Mouse (Mus musculus) forebrain, embryonic 13.5 days (tissue): Measurements from ENCODE around the gene Lrrk1. TPM values are rescaled to one million over a fixed set of nuclear protein-coding genes. Genes with fewer than 3 reads are reported as not detected.

Experiments
- ATAC-seq: fragments of 200-750 bp; cut with Nextera tagmentation; 2 replicates; pipeline ENCODE4 v1.8.0; 2017
- H3K27ac ChIP-seq: fragments of 300-500 bp; sonication (generic); 2 replicates; pipeline ENCODE4 v1.5.1; 2015; ENCODE audit warnings: inconsistent platforms, mild to moderate bottlenecking, moderate library complexity
- H3K27me3 ChIP-seq: fragments of 300-500 bp; sonication (generic); 2 replicates; pipeline ENCODE4 v1.6.1; 2015; ENCODE audit warnings: mild to moderate bottlenecking, inconsistent platforms
- H3K36me3 ChIP-seq: fragments of 300-500 bp; sonication (generic); 2 replicates; pipeline ENCODE4 v1.6.1; 2015; ENCODE audit warnings: mild to moderate bottlenecking, inconsistent platforms; ENCODE audit not compliant: poor library complexity, severe bottlenecking
- H3K4me1 ChIP-seq: fragments of 300-500 bp; sonication (generic); 2 replicates; pipeline ENCODE4 v1.6.1; 2015; ENCODE audit warnings: inconsistent platforms
- H3K4me2 ChIP-seq: fragments of 300-500 bp; sonication (generic); 2 replicates; pipeline ENCODE4 v1.6.1; 2015; ENCODE audit warnings: inconsistent platforms, mild to moderate bottlenecking, moderate library complexity
- H3K4me3 ChIP-seq: fragments of 300-500 bp; sonication (generic); 2 replicates; pipeline ENCODE4 v1.5.1; 2015; ENCODE audit warnings: mild to moderate bottlenecking, inconsistent platforms
- H3K9ac ChIP-seq: fragments of 300-500 bp; sonication (generic); 2 replicates; pipeline ENCODE4 v1.6.1; 2015; ENCODE audit warnings: mild to moderate bottlenecking, inconsistent platforms
- H3K9me3 ChIP-seq: fragments of 300-500 bp; sonication (generic); replicated peaks from 2 replicates; pipeline ENCODE4 v1.6.1; 2016; ENCODE audit warnings: inconsistent platforms
- WGBS: fragments of 180-500 bp; shearing (Covaris S2); methylation state at CpG from one replicate; pipeline ENCODE4 v1.1.7; 2015; 5-methylcytosine and 5-hydroxymethylcytosine counted together
- polyA plus RNA-seq: library from polyadenylated mRNA; unstranded; fragments of >200 nt; fragmentation: Nextera tagmentation; extraction: Ambion mirVana; gene quantifications from 2 replicates; pipeline ENCODE4 v1.2.1, GENCODE M21; 2015

Lrrk1 gene
- polyA plus RNA-seq, 1 experiment from 2014 or later, result 2.0 TPM

GRCm38 (mm10) chr7:66257232-66257631 lies 130.9 kb downstream of the Lrrk1 start:
- Histone ChIP-seq H3K27ac (no peak overlapping the region), H3K27me3 (no peaks in the 10 kb centered on the region), H3K4me3 (no peak overlapping the region), H3K4me2 (no peak overlapping the region), H3K9ac (no peak overlapping the region), H3K4me1 (peaks cover 8% of the 10 kb centered on the region; the same call in 1 of the 2 replicates), H3K36me3 (no peaks in the 10 kb centered on the region), H3K9me3 (no peaks in the 10 kb centered on the region)
- 88% methylated on average over 5 of the region's 5 CpGs for WGBS
- ATAC-seq, result no peak

- no peak overlapping the region for H3K27ac ChIP-seq
- no peaks in the 10 kb centered on the region for H3K27me3 ChIP-seq
- H3K36me3 ChIP-seq, result no peaks in the 10 kb centered on the region
- H3K4me1 ChIP-seq, result peaks cover 5% of the 10 kb centered on the region; the same call in 1 of the 2 replicates
- no peak overlapping the region for H3K4me2 ChIP-seq
- 74% methylated on average over 5 of the region's 5 CpGs for WGBS
- H3K9me3 ChIP-seq, result no peaks in the 10 kb centered on the region
- H3K9ac ChIP-seq, result no peak overlapping the region
- no peak for ATAC-seq
- no peak overlapping the region for H3K4me3 ChIP-seq
Observed at GRCm38 (mm10) chr7:66256441-66256840, 131.7 kb downstream of the Lrrk1 start.

GRCm38 (mm10) chr7:66254993-66255392 lies 133.2 kb downstream of the Lrrk1 start:
- H3K27me3 ChIP-seq, result no peaks in the 10 kb centered on the region
- H3K36me3 ChIP-seq, result no peaks in the 10 kb centered on the region
- no peaks in the 10 kb centered on the region for H3K4me1 ChIP-seq
- WGBS, result 87% methylated on average over 8 of the region's 8 CpGs
- no peak overlapping the region for H3K27ac ChIP-seq
- H3K9me3 ChIP-seq, result no peaks in the 10 kb centered on the region
- no peak overlapping the region for H3K4me2 ChIP-seq
- H3K4me3 ChIP-seq, result no peak overlapping the region
- H3K9ac ChIP-seq, result no peak overlapping the region
- ATAC-seq, result no peak

GRCm38 (mm10) chr7:66253975-66254651 lies 134.0 kb downstream of the Lrrk1 start:
- Histone ChIP-seq H3K4me2 (no peak overlapping the region), H3K27ac (no peak overlapping the region), H3K4me1 (no peaks in the 10 kb centered on the region), H3K36me3 (no peaks in the 10 kb centered on the region), H3K9ac (no peak overlapping the region), H3K9me3 (no peaks in the 10 kb centered on the region), H3K27me3 (no peaks in the 10 kb centered on the region), H3K4me3 (no peak overlapping the region)
- ATAC-seq, result no peak
- WGBS, result 92% methylated on average over 8 of the region's 8 CpGs

- H3K4me3 ChIP-seq, result no peak overlapping the region
- 28% methylated on average over 6 of the region's 6 CpGs for WGBS
- H3K9me3 ChIP-seq, result no peaks in the 10 kb centered on the region
- peak; percentile 55; the same call in 1 of the 2 replicates for ATAC-seq
- H3K4me1 ChIP-seq, result peaks cover 18% of the 10 kb centered on the region
- no peaks in the 10 kb centered on the region for H3K27me3 ChIP-seq
- no peak overlapping the region for H3K4me2 ChIP-seq
- no peak overlapping the region for H3K9ac ChIP-seq
- H3K27ac ChIP-seq, result no peak overlapping the region
- H3K36me3 ChIP-seq, result no peaks in the 10 kb centered on the region
Observed at GRCm38 (mm10) chr7:66250030-66250429, 138.1 kb downstream of the Lrrk1 start.

- no peak overlapping the region for H3K4me2 ChIP-seq
- 87% methylated on average over 3 of the region's 3 CpGs for WGBS
- no peaks in the 10 kb centered on the region for H3K36me3 ChIP-seq
- H3K9me3 ChIP-seq, result no peaks in the 10 kb centered on the region
- no peak overlapping the region for H3K9ac ChIP-seq
- no peak for ATAC-seq
- H3K27ac ChIP-seq, result no peak overlapping the region
- H3K27me3 ChIP-seq, result no peaks in the 10 kb centered on the region
- H3K4me1 ChIP-seq, result peaks cover 18% of the 10 kb centered on the region
- H3K4me3 ChIP-seq, result no peak overlapping the region
Observed at GRCm38 (mm10) chr7:66249426-66249825, 138.7 kb downstream of the Lrrk1 start.

GRCm38 (mm10) chr7:66249020-66249419 lies 139.1 kb downstream of the Lrrk1 start:
- no peak for ATAC-seq
- Histone ChIP-seq H3K9ac (no peak overlapping the region), H3K9me3 (no peaks in the 10 kb centered on the region), H3K36me3 (no peaks in the 10 kb centered on the region), H3K4me3 (no peak overlapping the region), H3K27ac (no peak overlapping the region), H3K4me1 (peaks cover 18% of the 10 kb centered on the region), H3K27me3 (no peaks in the 10 kb centered on the region), H3K4me2 (no peak overlapping the region)
- 56% methylated on average over 2 of the region's 2 CpGs for WGBS

- ATAC-seq, result no peak
- Histone ChIP-seq H3K36me3 (no peaks in the 10 kb centered on the region), H3K4me1 (peaks cover 18% of the 10 kb centered on the region), H3K27me3 (no peaks in the 10 kb centered on the region), H3K9me3 (no peaks in the 10 kb centered on the region), H3K27ac (peak overlapping the region; percentile 48; the same call in 1 of the 2 replicates), H3K4me3 (no peak overlapping the region), H3K4me2 (no peak overlapping the region), H3K9ac (no peak overlapping the region)
Observed at GRCm38 (mm10) chr7:66248270-66248669, 139.9 kb downstream of the Lrrk1 start.

GRCm38 (mm10) chr7:66247274-66248021 lies 140.7 kb downstream of the Lrrk1 start:
- WGBS, result 21% methylated on average over 12 of the region's 12 CpGs
- ATAC-seq, result peak; percentile 88
- Histone ChIP-seq H3K36me3 (no peaks in the 10 kb centered on the region), H3K27me3 (no peaks in the 10 kb centered on the region), H3K9me3 (no peaks in the 10 kb centered on the region), H3K4me2 (peak overlapping the region; percentile 20), H3K4me1 (peaks cover 18% of the 10 kb centered on the region), H3K27ac (peak overlapping the region; percentile 48), H3K9ac (no peak overlapping the region), H3K4me3 (no peak overlapping the region)

GRCm38 (mm10) chr7:66246716-66247235 lies 141.4 kb downstream of the Lrrk1 start:
- Histone ChIP-seq H3K27ac (peak overlapping the region; percentile 15; the same call in 1 of the 2 replicates), H3K36me3 (no peaks in the 10 kb centered on the region), H3K4me3 (no peak overlapping the region), H3K9ac (no peak overlapping the region), H3K9me3 (no peaks in the 10 kb centered on the region), H3K27me3 (no peaks in the 10 kb centered on the region), H3K4me2 (no peak overlapping the region), H3K4me1 (peaks cover 18% of the 10 kb centered on the region)
- no peak for ATAC-seq
- WGBS, result 35% methylated on average over 11 of the region's 11 CpGs

- Histone ChIP-seq H3K4me1 (peaks cover 18% of the 10 kb centered on the region), H3K27me3 (no peaks in the 10 kb centered on the region), H3K4me3 (no peak overlapping the region), H3K27ac (no peak overlapping the region), H3K36me3 (no peaks in the 10 kb centered on the region), H3K9me3 (no peaks in the 10 kb centered on the region), H3K4me2 (no peak overlapping the region), H3K9ac (no peak overlapping the region)
- ATAC-seq, result no peak
- 86% methylated on average over 5 of the region's 5 CpGs for WGBS
Observed at GRCm38 (mm10) chr7:66245646-66246045, 142.5 kb downstream of the Lrrk1 start.

GRCm38 (mm10) chr7:66243766-66244325 lies 144.3 kb downstream of the Lrrk1 start:
- Histone ChIP-seq H3K9ac (no peak overlapping the region), H3K36me3 (no peaks in the 10 kb centered on the region), H3K4me2 (no peak overlapping the region), H3K9me3 (no peaks in the 10 kb centered on the region), H3K4me1 (peaks cover 18% of the 10 kb centered on the region), H3K27me3 (no peaks in the 10 kb centered on the region), H3K4me3 (no peak overlapping the region), H3K27ac (no peak overlapping the region)
- 82% methylated on average over 7 of the region's 7 CpGs for WGBS
- no peak for ATAC-seq
